Mouse (Mus musculus) myocyte (in vitro differentiated cells): ENCODE data around the gene Ddost.

Experiments used
- CEBPB ChIP-seq: IDR thresholded peaks from 2 replicates; pipeline ENCODE4 v1.6.1; 2011; ENCODE audit warnings: mild to moderate bottlenecking, moderate library complexity; ENCODE audit not compliant: poor library complexity, insufficient read depth, severe bottlenecking
- E2F4 ChIP-seq: IDR thresholded peaks from one replicate; pipeline ENCODE4 v1.6.1; 2011; ENCODE audit warnings: mild to moderate bottlenecking, control low read depth, moderate library complexity; ENCODE audit not compliant: insufficient read depth
- MAX ChIP-seq: IDR thresholded peaks from one replicate; pipeline ENCODE4 v1.6.1; 2011; ENCODE audit warnings: low read depth, mild to moderate bottlenecking, control low read depth
- MYOD1 ChIP-seq, 3 experiments: IDR thresholded peaks; one replicate each; pipeline ENCODE4 v1.6.1; 2011; ENCODE audit warnings: control low read depth in 2 of 3, low read depth in 2 of 3, mild to moderate bottlenecking in 2 of 3, moderate library complexity in 1 of 3; ENCODE audit not compliant: insufficient read length in 2 of 3, control insufficient read depth in 1 of 3
- MYOG ChIP-seq, 3 experiments: IDR thresholded peaks; one replicate each; pipeline ENCODE4 v1.6.1; 2011; ENCODE audit warnings: control low read depth in 2 of 3, low read depth in 2 of 3, mild to moderate bottlenecking in 2 of 3; ENCODE audit not compliant: insufficient read length in 2 of 3, control insufficient read depth in 1 of 3, insufficient read depth in 1 of 3
- POLR2A ChIP-seq: IDR thresholded peaks from one replicate; pipeline ENCODE4 v1.6.1; 2011; ENCODE audit warnings: low read depth, mild to moderate bottlenecking, control low read depth, moderate library complexity; ENCODE audit not compliant: insufficient read length
- POLR2AphosphoS2 ChIP-seq: IDR thresholded peaks from one replicate; pipeline ENCODE4 v1.6.1; 2011; ENCODE audit warnings: low read depth, control low read depth; ENCODE audit not compliant: insufficient read length
- REST ChIP-seq: IDR thresholded peaks from one replicate; pipeline ENCODE4 v1.6.1; 2011; ENCODE audit warnings: mild to moderate bottlenecking, control low read depth, moderate library complexity; ENCODE audit not compliant: insufficient read depth, insufficient read length
- SRF ChIP-seq: IDR thresholded peaks from one replicate; pipeline ENCODE4 v1.6.1; 2011; ENCODE audit warnings: low read depth; ENCODE audit not compliant: control insufficient read depth, insufficient read length
- TCF12 ChIP-seq: IDR thresholded peaks from one replicate; pipeline ENCODE4 v1.6.1; 2011; ENCODE audit warnings: mild to moderate bottlenecking, control low read depth; ENCODE audit not compliant: poor library complexity, insufficient read depth, severe bottlenecking
- TCF3 ChIP-seq: IDR thresholded peaks from one replicate; pipeline ENCODE4 v1.6.1; 2011; ENCODE audit warnings: low read depth, control low read depth; ENCODE audit not compliant: insufficient read length
- USF1 ChIP-seq: IDR thresholded peaks from one replicate; pipeline ENCODE4 v1.6.1; 2011; ENCODE audit warnings: low read depth, mild to moderate bottlenecking, control low read depth, moderate library complexity

DNA sequence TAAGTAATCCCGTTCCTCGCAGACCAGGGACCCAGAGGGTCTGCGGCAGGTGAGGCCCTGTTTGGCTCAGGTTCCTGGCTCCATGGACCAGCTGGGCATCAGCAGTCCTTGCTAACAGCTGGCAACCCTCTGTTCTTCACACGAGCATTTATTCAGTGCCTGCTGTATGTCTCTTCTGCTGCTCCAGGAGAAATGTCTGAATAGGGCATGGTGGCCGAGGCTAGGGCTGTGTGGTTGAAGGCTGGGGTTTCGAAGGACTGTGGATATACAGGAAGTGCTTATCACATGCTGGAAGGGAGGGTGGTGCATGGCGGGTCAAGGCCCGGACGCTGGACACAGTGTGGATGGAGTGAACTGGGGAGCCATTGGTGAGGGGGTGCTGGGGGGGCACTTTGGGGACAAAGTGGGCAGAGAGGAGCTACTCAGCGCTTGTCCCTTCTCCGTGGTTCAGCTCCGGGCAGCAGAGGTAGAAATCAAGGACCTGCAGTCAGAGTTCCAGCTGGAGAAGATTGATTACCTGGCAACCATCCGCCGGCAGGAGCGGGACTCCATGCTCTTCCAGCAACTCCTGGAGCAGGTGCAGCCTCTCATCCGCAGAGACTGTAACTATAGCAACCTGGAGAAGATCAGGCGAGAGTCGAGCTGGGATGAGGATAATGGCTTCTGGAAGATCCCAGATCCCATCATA is 11.1 kb upstream of the Ddost start:
- TF ChIP-seq MAX (no peak), POLR2A (no peak), MYOG (IDR thresholded peaks at IDR 0.05; ENCODE audit: control insufficient read depth in 1 of 3, insufficient read depth in 1 of 3, insufficient read length in 2 of 3, low read depth in 2 of 3) (no peak), USF1 (no peak), POLR2AphosphoS2 (no peak), E2F4 (no peak), MYOD1 (IDR thresholded peaks at IDR 0.05; ENCODE audit: control insufficient read depth in 1 of 3, insufficient read length in 2 of 3, low read depth in 2 of 3) (no peak), REST (no peak), TCF12 (no peak), TCF3 (no peak), CEBPB (no peak), SRF (no peak)
